Mouse (Mus musculus) right cerebral cortex, postnatal 4 days (tissue): ENCODE measurements around the gene Fam217b.

Experiments used
- DNase-seq: peaks from one replicate; pipeline ENCODE4 v3.0.0-alpha.2; 2022

Gene Fam217b

DNA sequence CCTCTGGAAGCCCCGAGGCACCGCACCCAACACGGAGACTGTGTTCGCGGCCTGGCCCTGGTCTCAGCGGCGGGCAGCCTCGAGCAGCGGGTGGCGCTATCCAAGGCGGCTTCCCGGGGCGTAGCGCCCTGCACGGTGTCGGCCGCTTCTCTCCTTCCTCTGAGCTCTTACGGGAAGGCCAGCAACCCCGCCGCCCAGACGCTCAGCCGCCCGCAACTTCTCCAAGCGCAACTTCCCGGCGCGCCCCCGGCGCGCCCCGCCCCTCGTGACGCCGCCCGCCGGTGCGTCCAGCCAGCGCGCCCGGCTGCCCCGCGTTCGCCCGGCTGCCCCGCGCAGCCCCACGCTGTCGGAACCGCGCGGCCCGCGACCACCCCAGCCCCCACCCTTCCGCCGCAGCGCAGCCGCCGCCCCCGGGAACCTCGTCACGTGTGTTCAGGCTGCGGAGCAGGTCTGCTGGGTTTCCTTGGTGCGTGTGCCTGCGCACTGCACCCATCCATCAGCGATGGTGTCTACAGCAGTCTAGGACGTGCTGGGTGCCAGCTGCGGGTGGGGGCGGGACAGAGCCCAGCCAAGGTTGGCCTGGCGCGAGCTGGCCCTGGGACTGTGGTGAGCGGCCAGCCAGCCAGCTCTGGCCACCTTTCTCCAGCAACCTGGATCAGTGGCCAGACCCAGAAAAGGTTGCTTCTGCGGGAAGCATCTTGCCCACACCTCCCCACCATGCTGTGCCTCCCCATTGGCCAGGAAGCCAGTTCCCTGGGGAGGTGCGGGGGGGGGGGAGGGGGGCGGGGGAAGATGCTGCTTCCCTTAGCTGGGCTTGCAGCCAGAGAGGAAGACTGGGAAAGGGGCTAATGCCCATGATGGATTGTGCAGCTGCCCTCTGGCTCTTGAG is at the start of gene Fam217b, which contains the start of gene Ppp1r3d:
TSS of gene Fam217b (plus strand) at position 264 of the 889 bp plus-strand sequence.
TSS of gene Ppp1r3d (minus strand) at position 212 of the 889 bp plus-strand sequence.
- DNase-seq = peak; percentile 64

GRCm38 (mm10) chr2:178407053-178407815 is 7.1 kb upstream of the Fam217b start, which contains the start of gene Sycp2:
Gene Sycp2 (minus strand): TSS chr2:178407685.
- no peak for DNase-seq

GRCm38 (mm10) chr2:178409024-178409423 is 5.3 kb upstream of the Fam217b start:
- no peak for DNase-seq

DNA sequence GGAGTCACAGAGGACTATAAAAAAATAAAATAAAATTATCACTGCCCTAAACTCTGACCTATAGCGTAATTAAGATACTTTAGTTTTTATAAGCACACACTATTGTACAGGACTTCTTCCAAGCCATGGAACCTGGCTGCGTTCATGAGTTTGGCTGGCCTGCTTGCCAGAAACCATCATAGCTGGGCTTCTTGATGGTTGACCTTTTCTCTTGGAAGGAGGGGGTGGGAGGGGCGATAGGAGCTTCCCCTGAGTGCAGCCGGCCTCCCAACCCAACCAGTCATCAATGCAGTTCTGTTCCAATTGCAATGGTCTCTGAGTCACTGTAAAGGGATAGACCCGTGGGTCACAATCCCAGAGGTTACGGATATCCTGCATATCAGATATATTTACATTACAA is 4.0 kb upstream of the Fam217b start:
- DNase-seq = no peak

GRCm38 (mm10) chr2:178412598-178412997 is 1.7 kb upstream of the Fam217b start:
- peak; percentile 1 for DNase-seq

GRCm38 (mm10) chr2:178413081-178413480 is 1.2 kb upstream of the Fam217b start:
- peak; percentile 25 for DNase-seq

- peak; percentile 37 for DNase-seq
These were observed 653 bp upstream of the Fam217b start for GRCm38 (mm10) chr2:178413481-178414260.

- no peak for DNase-seq
These were observed 775 bp downstream of the Fam217b start for GRCm38 (mm10) chr2:178415150-178415448.

GRCm38 (mm10) chr2:178416427-178416826 is 2.1 kb downstream of the Fam217b start:
- peak; percentile 4 for DNase-seq

DNA sequence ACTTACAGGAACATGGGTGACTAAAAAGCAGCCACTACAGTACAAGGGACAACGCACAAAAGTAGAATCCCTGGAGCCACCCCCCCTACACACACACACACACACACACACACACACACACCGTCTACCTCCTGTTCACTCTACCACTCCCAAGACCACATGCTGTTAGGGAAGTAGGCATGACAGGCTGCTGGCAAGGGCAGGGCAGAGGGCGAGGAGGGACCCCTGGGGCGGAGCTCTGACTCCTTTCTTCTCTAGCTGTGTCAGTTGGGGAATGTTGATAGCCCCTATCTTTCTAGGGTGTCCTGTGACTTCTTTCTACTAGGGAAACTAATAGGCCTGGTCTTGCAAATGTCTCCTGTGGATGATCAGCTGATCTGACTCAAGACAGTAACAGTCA is 2.6 kb downstream of the Fam217b start:
- peak; percentile 2 for DNase-seq

DNA sequence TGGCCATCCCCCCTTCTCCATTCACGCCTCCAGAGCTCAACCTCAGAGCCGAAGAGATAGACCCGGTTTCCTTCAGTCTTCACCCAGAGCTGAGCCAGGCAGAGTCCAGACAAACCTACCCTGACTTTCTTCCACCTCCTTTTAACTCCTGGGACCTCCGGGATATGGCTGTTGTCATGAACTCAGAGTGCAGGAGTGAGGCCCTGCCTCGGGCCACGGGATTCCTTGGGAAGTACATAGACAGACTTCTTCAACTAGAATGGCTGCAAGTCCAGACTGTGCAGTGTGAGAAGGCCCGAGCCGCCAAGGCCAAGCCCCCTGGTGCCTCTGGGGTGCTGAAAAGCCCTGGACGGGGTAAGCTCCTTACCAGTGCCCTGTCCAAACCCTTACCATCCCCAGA is 6.3 kb downstream of the Fam217b start:
- peak; percentile 2 for DNase-seq

GRCm38 (mm10) chr2:178421603-178422002 is 7.3 kb downstream of the Fam217b start:
- peak; percentile 2 for DNase-seq

- DNase-seq = no peak
These were observed 7.9 kb downstream of the Fam217b start for GRCm38 (mm10) chr2:178422186-178422585.

- DNase-seq = no peak
These were observed 8.9 kb downstream of the Fam217b start for GRCm38 (mm10) chr2:178423223-178423622.

GRCm38 (mm10) chr2:178426229-178426628 is 11.9 kb downstream of the Fam217b start:
- peak; percentile 22 for DNase-seq

DNA sequence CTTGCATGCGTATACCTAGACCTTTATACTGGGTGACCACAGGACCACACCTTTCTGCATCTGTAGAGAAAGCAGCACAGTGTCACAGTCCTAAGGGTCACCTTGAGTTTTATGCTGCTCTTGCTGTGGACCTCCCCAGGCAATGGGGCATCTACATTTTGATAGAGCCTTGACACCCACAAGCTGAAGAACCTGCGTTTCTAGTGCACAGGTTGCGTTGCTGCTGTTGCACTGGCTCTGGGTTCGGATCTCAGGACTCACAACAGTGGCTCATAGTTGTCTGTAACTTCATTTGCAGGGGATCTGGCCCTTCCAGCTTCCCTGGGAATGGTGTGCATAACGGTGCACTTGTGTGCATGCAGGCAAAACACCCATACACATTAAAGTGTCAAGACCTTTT is 12.9 kb downstream of the Fam217b start:
- no peak for DNase-seq

GRCm38 (mm10) chr2:178428183-178428582 is 13.9 kb downstream of the Fam217b start:
- DNase-seq = no peak

DNA sequence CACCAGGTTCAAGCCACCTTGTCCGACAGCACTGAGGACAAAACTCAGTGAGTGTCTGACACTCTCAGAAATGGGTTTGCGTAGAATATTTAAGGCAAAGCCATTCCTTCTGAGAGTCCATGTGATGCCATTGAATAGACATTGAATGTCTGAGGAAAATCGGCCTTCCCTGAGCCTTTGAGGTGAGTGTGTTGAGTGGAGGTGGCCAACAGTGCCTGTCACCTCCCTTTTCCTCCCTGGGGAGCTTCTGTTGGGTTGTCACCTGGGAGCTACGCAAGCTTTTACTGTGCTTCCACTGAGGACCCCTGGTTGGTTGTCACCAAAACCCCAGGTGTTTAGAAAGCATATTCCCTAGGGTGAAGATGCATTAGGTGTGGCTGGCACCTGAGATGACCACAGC is 14.4 kb downstream of the Fam217b start:
- DNase-seq = no peak

GRCm38 (mm10) chr2:178429426-178429825 is 15.1 kb downstream of the Fam217b start:
- no peak for DNase-seq

DNA sequence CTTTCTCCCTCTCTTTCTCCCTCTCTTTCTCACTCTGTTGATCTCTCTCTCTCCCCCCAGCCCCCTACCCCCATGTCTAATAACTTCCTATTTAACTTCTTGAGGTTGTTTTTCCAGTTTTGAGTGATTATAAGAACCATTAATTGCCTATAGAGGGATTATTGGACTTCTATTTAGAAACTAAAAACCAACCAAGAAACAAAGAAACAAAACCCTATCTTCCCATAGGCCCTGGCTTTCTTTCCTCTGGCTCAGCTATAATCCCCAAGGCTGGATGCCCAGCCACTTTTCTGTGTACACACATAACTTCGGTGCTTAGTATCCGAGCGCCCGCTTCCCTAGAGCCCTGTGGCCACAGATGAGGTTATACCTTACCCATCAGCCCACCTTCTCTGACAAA is 15.9 kb downstream of the Fam217b start, which contains the start of gene Cdh26:
TSS of gene Cdh26 (plus strand) at position 301 of the 400 bp plus-strand sequence.
- DNase-seq = no peak

GRCm38 (mm10) chr2:178433495-178433894 is 19.2 kb downstream of the Fam217b start:
- DNase-seq = no peak

- no peak for DNase-seq
These were observed 19.6 kb downstream of the Fam217b start for GRCm38 (mm10) chr2:178433903-178434302.

DNA sequence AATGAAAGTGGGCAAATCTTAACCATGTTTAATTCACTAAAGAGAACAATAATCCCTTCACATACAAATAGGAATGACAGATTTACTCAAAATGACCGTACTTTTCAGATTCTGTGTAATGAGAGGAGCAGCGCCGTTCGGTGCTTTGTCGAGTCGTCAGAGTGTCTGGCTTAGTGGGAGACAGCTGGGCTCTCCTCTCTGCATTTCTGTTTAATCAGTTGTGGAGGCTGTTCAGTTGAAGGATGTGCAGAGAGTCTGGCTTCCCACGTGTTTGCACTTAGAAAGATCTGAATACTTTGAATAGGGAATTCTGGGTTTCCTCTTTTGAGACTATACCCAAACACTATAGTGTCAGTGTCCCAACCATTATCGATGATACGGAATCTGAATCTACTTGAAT is 23.0 kb downstream of the Fam217b start:
- no peak for DNase-seq
